ENCODE assay signal across 8 mouse cellular contexts in genomic region chr16:17124871-17125520, GRCm38 (mm10). TPM values are rescaled to one million over a fixed set of nuclear protein-coding genes. Genes with fewer than 3 reads are reported as not detected.
DNase-seq lines count a peak whose midpoint lies in the region; ATAC-seq and TF ChIP-seq lines count a peak whose summit lies in the region.

Gene 2610318N02Rik (minus strand): TSS chr16:17125167.

- no peaks in the 10 kb centered on the region for H3K9me3 ChIP-seq in intestine, embryonic 16.5 days (ENCODE audit: control insufficient read depth, low read length)
- H3K9me3 ChIP-seq in limb, embryonic 11.5 days (ENCODE audit: control insufficient read depth, low read length) = no peaks in the 10 kb centered on the region
- no peaks in the 10 kb centered on the region for H3K9me3 ChIP-seq in midbrain, embryonic 12.5 days

- H3K4me2 ChIP-seq in intestine, embryonic 16.5 days (ENCODE audit: low read depth, low read length) = peak within 1 kb of the TSS; percentile 76
- peak within 1 kb of the TSS; percentile 64 for H3K4me2 ChIP-seq in limb, embryonic 11.5 days (ENCODE audit: low read depth, severe bottlenecking)
- H3K4me2 ChIP-seq in midbrain, embryonic 12.5 days (replicated peaks) = peak within 1 kb of the TSS; percentile 82

- peak within 1 kb of the TSS; percentile 33 for H3K27ac ChIP-seq in intestine, embryonic 16.5 days (ENCODE audit: low read length)
- H3K27ac ChIP-seq in limb, embryonic 11.5 days (replicated peaks; ENCODE audit: low read depth, low read length) = peak within 1 kb of the TSS; percentile 4; the same call in 1 of the 2 replicates
- H3K27ac ChIP-seq in midbrain, embryonic 12.5 days (replicated peaks) = peak within 1 kb of the TSS; percentile 66
- no peak within 1 kb of the TSS for H3K27ac ChIP-seq in small intestine, adult 2 months (ENCODE audit: insufficient read depth, low read depth, low read length)

- peak within 1 kb of the TSS; percentile 55 for H3K4me3 ChIP-seq in intestine, embryonic 16.5 days (ENCODE audit: low read length)
- H3K4me3 ChIP-seq in limb, embryonic 11.5 days (ENCODE audit: low read depth, low read length) = peak within 1 kb of the TSS; percentile 56
- H3K4me3 ChIP-seq in midbrain, embryonic 12.5 days = peak within 1 kb of the TSS; percentile 48
- H3K4me3 ChIP-seq in small intestine, adult 2 months (ENCODE audit: low read depth, low read length) = peak within 1 kb of the TSS; percentile 63

- DNase-seq in gastrocnemius, adult 18-20 months (ENCODE audit: low spot score) = peak; percentile 14
- DNase-seq in gastrocnemius, postnatal 36 days = no peak
- peak; percentile 95 for DNase-seq in embryo, embryonic 10 days (ENCODE audit: low spot score)
- DNase-seq in limb, embryonic 11.5 days (ENCODE audit: low spot score) = peak; percentile 90

- peak within 1 kb of the TSS; percentile 73 for H3K9ac ChIP-seq in intestine, embryonic 16.5 days (ENCODE audit: low read depth, low read length)
- H3K9ac ChIP-seq in limb, embryonic 11.5 days (ENCODE audit: low read length) = peak within 1 kb of the TSS; percentile 66
- peak within 1 kb of the TSS; percentile 76 for H3K9ac ChIP-seq in midbrain, embryonic 12.5 days (replicated peaks)

- peaks cover 4% of the 10 kb centered on the region; the same call in 1 of the 2 replicates for H3K36me3 ChIP-seq in intestine, embryonic 16.5 days (ENCODE audit: control insufficient read depth, insufficient read depth, low read length)
- H3K36me3 ChIP-seq in limb, embryonic 11.5 days (ENCODE audit: control insufficient read depth, insufficient read depth, low read length) = peaks cover 17% of the 10 kb centered on the region
- peaks cover 19% of the 10 kb centered on the region for H3K36me3 ChIP-seq in midbrain, embryonic 12.5 days
- H3K36me3 ChIP-seq in small intestine, adult 2 months (ENCODE audit: control insufficient read depth, insufficient read depth, low read length) = no peaks in the 10 kb centered on the region

- TF ChIP-seq POLR2A in small intestine, adult 2 months (IDR thresholded peaks at IDR 0.05; ENCODE audit: low read depth, low read length) = no peak

- H3K27me3 ChIP-seq in intestine, embryonic 16.5 days (replicated peaks; ENCODE audit: control insufficient read depth, insufficient read depth, low read length) = no peaks in the 10 kb centered on the region
- H3K27me3 ChIP-seq in limb, embryonic 11.5 days (ENCODE audit: control insufficient read depth, insufficient read depth, low read length) = no peaks in the 10 kb centered on the region
- H3K27me3 ChIP-seq in midbrain, embryonic 12.5 days = no peaks in the 10 kb centered on the region
- H3K27me3 ChIP-seq in small intestine, adult 2 months (ENCODE audit: control insufficient read depth, insufficient read depth, low read length) = no peaks in the 10 kb centered on the region

- intact Hi-C loops in gastrocnemius, postnatal 36 days (cut with DNase I) = loop anchor here (5.0 kb wide), 1 partner anchor 152 kb away; the partner anchor contains the start of gene Tmem191c

- peaks cover 19% of the 10 kb centered on the region for H3K4me1 ChIP-seq in intestine, embryonic 16.5 days (ENCODE audit: control insufficient read depth, insufficient read depth, low read length)
- H3K4me1 ChIP-seq in limb, embryonic 11.5 days (ENCODE audit: control insufficient read depth, insufficient read depth, low read length) = peaks cover 3% of the 10 kb centered on the region
- H3K4me1 ChIP-seq in midbrain, embryonic 12.5 days = peaks cover 37% of the 10 kb centered on the region
- peaks cover 11% of the 10 kb centered on the region for H3K4me1 ChIP-seq in small intestine, adult 2 months (ENCODE audit: control insufficient read depth, insufficient read depth, insufficient read length, low read length)

- under 1% methylated on average over 25 of the region's 25 CpGs for WGBS in intestine, embryonic 16.5 days
- 1% methylated on average over 24 of the region's 25 CpGs for WGBS in limb, embryonic 11.5 days
- WGBS in midbrain, embryonic 12.5 days = under 1% methylated on average over 25 of the region's 25 CpGs
- WGBS in small intestine, adult 2 months = under 1% methylated on average over 25 of the region's 25 CpGs

- peak; percentile 94 for ATAC-seq in granulocyte monocyte progenitor cell, adult 5-6 weeks (replicated peaks; ENCODE audit: poor library complexity, severe bottlenecking)
- ATAC-seq in intestine, embryonic 16.5 days = peak; percentile 96
- peak; percentile 87 for ATAC-seq in limb, embryonic 11.5 days (ENCODE audit: insufficient number of reproducible peaks, low FRiP score, low TSS enrichment, low read depth)
- ATAC-seq in midbrain, embryonic 12.5 days (ENCODE audit: low FRiP score, low read depth) = peak; percentile 94

- TF ChIP-seq CTCF in small intestine, adult 2 months (IDR thresholded peaks at IDR 0.05; ENCODE audit: extremely low read depth, insufficient read length, insufficient replicate concordance, low read depth, low read length) = no peak

RNA-seq across cellular contexts. Expression of gene 2610318N02Rik, which starts in this region (rescaled TPM):
- not detected for total RNA-seq in gastrocnemius, adult 18-20 months (2021)
- under 1 TPM in 1 of 2 experiments, not detected in 1; 0.92 TPM for total RNA-seq in gastrocnemius, postnatal 36 days (2021)
- 48.7 and 50.1 TPM in 2 replicates for total RNA-seq in granulocyte monocyte progenitor cell, adult 5-6 weeks (2014; fragmentation: Nextera tagmentation)
- total RNA-seq in granulocyte monocyte progenitor cell, adult 5-6 weeks (2017) = 15.0 and 23.5 TPM in 2 replicates
- 33.8 and 41.6 TPM in 2 replicates for polyA plus RNA-seq in intestine, embryonic 16.5 days (2015; fragmentation: Nextera tagmentation; extraction: Ambion mirVana)
- 154 and 174 TPM in 2 replicates for polyA plus RNA-seq in limb, embryonic 11.5 days (2014; fragmentation: Nextera tagmentation; extraction: Ambion mirVana)
- 71.6 and 73.8 TPM in 2 replicates for polyA plus RNA-seq in midbrain, embryonic 12.5 days (2016; fragmentation: Nextera tagmentation; extraction: Ambion mirVana)
- polyA plus RNA-seq in small intestine, adult 2 months (2012; rRNA removed) = 3.4 and 9.1 TPM in 2 replicates

Comparison
In these comparisons a context has a peak if more than half of its experiments do, and no peak if none do; other contexts are left out.
1. RNA of gene 2610318N02Rik (total RNA-seq): 15.0 to 50.1 TPM in granulocyte monocyte progenitor cell, adult 5-6 weeks; 0.92 TPM in gastrocnemius, postnatal 36 days and not detected in gastrocnemius, adult 18-20 months; every median in the first group is over 4 times any median in the second.
2. Peak in DNase-seq in gastrocnemius, adult 18-20 months; RNA of the gene not detected or under 1 TPM.
3. DNase-seq: peak in embryo, embryonic 10 days (single experiment) and limb, embryonic 11.5 days (single experiment); none in gastrocnemius, postnatal 36 days (0 of 2).
4. Peak in every context shown above with its lines, with median percentiles within 50 percentile points of each other: ATAC-seq, H3K4me2 ChIP-seq, H3K4me3 ChIP-seq and H3K9ac ChIP-seq.